Mouse (Mus musculus) liver, adult 2 months (tissue): Measurements from ENCODE around the gene Tcf15.

Experiments
- CTCF ChIP-seq: fragments of 200-500 bp; IDR thresholded peaks from 2 replicates; pipeline ENCODE4 v1.5.1; 2011; ENCODE audit warnings: low read depth, low read length, control low read depth
- POLR2A ChIP-seq: fragments of 200-500 bp; IDR thresholded peaks from 2 replicates; pipeline ENCODE4 v1.6.1; 2011; ENCODE audit warnings: low read length, control low read depth; ENCODE audit not compliant: insufficient read depth; ENCODE audit errors: extremely low read depth

GRCm38 (mm10) chr2:152108702-152109101, 34.7 kb upstream of the Tcf15 start:
- TF ChIP-seq CTCF (no peak), POLR2A (no peak)
